Mouse (Mus musculus): ENCODE data around the gene Aig1.

GRCm38 (mm10) chr10:13916645-13917342 is 48.0 kb upstream of the Aig1 start:
- TF ChIP-seq CTCF (IDR thresholded peaks at IDR 0.05) (no peak), POLR2A (IDR thresholded peaks at IDR 0.05; ENCODE audit: insufficient read depth, low read depth, low read length) (no peak), EP300 (IDR thresholded peaks at IDR 0.05; ENCODE audit: insufficient read depth, low read depth, low read length) (no peak)
